Mouse (Mus musculus): ENCODE results near the gene Il12a.

Il12a gene

GRCm38 (mm10) chr3:68690344-68690743, at the start of gene Il12a:
TSS of gene Il12a (plus strand) at chr3:68690644.
- DNase-seq (ENCODE audit: low spot score) = no peak

GRCm38 (mm10) chr3:68642935-68643334, 47.5 kb upstream of the Il12a start:
- no peak for DNase-seq (ENCODE audit: low spot score)

GRCm38 (mm10) chr3:68646387-68647130, 43.9 kb upstream of the Il12a start:
- DNase-seq (ENCODE audit: low spot score) = no peak

GRCm38 (mm10) chr3:68647282-68647681, 43.2 kb upstream of the Il12a start:
- no peak for DNase-seq (ENCODE audit: low spot score)

GRCm38 (mm10) chr3:68650251-68650650, 40.2 kb upstream of the Il12a start:
- DNase-seq (ENCODE audit: low spot score) = no peak

- no peak for DNase-seq (ENCODE audit: low spot score)
Measured at GRCm38 (mm10) chr3:68656607-68657352, 33.7 kb upstream of the Il12a start.

- DNase-seq (ENCODE audit: low spot score) = no peak
Measured at GRCm38 (mm10) chr3:68657589-68658245, 32.7 kb upstream of the Il12a start.

- DNase-seq (ENCODE audit: low spot score) = no peak
Measured at GRCm38 (mm10) chr3:68659996-68660395, 30.4 kb upstream of the Il12a start.

GRCm38 (mm10) chr3:68660538-68660937, 29.9 kb upstream of the Il12a start:
- no peak for DNase-seq (ENCODE audit: low spot score)

- DNase-seq (ENCODE audit: low spot score) = no peak
Measured at GRCm38 (mm10) chr3:68662386-68662785, 28.1 kb upstream of the Il12a start.

- DNase-seq (ENCODE audit: low spot score) = no peak
Measured at GRCm38 (mm10) chr3:68664337-68664736, 26.1 kb upstream of the Il12a start.

GRCm38 (mm10) chr3:68666377-68666776, 24.1 kb upstream of the Il12a start:
- no peak for DNase-seq (ENCODE audit: low spot score)

GRCm38 (mm10) chr3:68667852-68668251, 22.6 kb upstream of the Il12a start:
- no peak for DNase-seq (ENCODE audit: low spot score)

- DNase-seq (ENCODE audit: low spot score) = no peak
Measured at GRCm38 (mm10) chr3:68669418-68669974, 20.9 kb upstream of the Il12a start.

GRCm38 (mm10) chr3:68674721-68675120, 15.7 kb upstream of the Il12a start:
- no peak for DNase-seq (ENCODE audit: low spot score)

- no peak for DNase-seq (ENCODE audit: low spot score)
Measured at GRCm38 (mm10) chr3:68675216-68675835, 15.1 kb upstream of the Il12a start.

- DNase-seq (ENCODE audit: low spot score) = no peak
Measured at GRCm38 (mm10) chr3:68675980-68676678, 14.3 kb upstream of the Il12a start.

GRCm38 (mm10) chr3:68676831-68677303, 13.6 kb upstream of the Il12a start:
- peak; percentile 13 for DNase-seq (ENCODE audit: low spot score)

- DNase-seq (ENCODE audit: low spot score) = no peak
Measured at GRCm38 (mm10) chr3:68678805-68679585, 11.4 kb upstream of the Il12a start.

GRCm38 (mm10) chr3:68683579-68683978, 6.9 kb upstream of the Il12a start:
- DNase-seq (ENCODE audit: low spot score) = no peak

- no peak for DNase-seq (ENCODE audit: low spot score)
Measured at GRCm38 (mm10) chr3:68684207-68684606, 6.2 kb upstream of the Il12a start.

All from c-Kit-positive CD71-positive TER-119-positive erythroid progenitor cells, embryonic 14.5 days (primary cell).